Mouse (Mus musculus): ENCODE data around the gene Slc9a1. TPM values are rescaled to one million over a fixed set of nuclear protein-coding genes. Genes with fewer than 3 reads are reported as not detected.

The Slc9a1 gene
- polyA plus RNA-seq, 1 experiment from 2014 or later, result 5.7 TPM

DNA sequence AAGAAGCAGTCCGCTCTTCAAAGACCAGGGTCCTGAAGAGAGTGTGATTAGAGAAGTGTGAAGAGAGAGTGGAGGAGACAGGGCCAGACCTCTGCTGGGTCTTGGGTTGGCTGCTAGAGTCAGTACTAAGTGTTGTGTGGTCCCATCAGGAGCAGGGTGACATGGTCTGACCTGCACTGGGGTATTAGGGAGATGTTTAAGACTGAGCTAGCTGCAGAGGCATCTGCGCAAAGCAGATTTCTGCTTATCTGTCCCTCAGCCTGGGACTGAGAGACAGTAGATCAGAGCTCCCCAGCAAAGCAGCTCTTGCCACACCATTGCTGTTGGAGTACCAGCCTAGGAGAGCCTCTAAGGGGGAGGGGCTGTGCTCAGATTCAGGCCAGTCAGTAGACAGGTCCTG is 20.5 kb downstream of the Slc9a1 start:
- no peak for TF ChIP-seq CTCF (IDR thresholded peaks at IDR 0.05; ENCODE audit: low read depth)
- DNase-seq (ENCODE audit: low spot score) (no peak), ATAC-seq (replicated peaks; ENCODE audit: low FRiP score, low read depth) (no peak)
- no peaks in the 10 kb centered on the region for H3K36me3 ChIP-seq (ENCODE audit: insufficient read depth, low read length)
- no peak overlapping the region for H3K4me2 ChIP-seq (ENCODE audit: low read length)
- no peaks in the 10 kb centered on the region for H3K9me3 ChIP-seq (replicated peaks; ENCODE audit: low read length)
- H3K27me3 ChIP-seq (ENCODE audit: insufficient read depth, low read length), result no peaks in the 10 kb centered on the region
- H3K4me1 ChIP-seq (replicated peaks; ENCODE audit: insufficient read depth, low read length), result peaks cover 24% of the 10 kb centered on the region
- WGBS, result 82% methylated on average over 2 of the region's 2 CpGs
- no peak overlapping the region for H3K9ac ChIP-seq (ENCODE audit: low read depth, low read length)
- H3K27ac ChIP-seq, result 0 out of 2 replicates have a peak overlapping the region, but pooled peaks have one; percentile 15
- no peak overlapping the region for H3K4me3 ChIP-seq (replicated peaks; ENCODE audit: low read depth, low read length)

DNA sequence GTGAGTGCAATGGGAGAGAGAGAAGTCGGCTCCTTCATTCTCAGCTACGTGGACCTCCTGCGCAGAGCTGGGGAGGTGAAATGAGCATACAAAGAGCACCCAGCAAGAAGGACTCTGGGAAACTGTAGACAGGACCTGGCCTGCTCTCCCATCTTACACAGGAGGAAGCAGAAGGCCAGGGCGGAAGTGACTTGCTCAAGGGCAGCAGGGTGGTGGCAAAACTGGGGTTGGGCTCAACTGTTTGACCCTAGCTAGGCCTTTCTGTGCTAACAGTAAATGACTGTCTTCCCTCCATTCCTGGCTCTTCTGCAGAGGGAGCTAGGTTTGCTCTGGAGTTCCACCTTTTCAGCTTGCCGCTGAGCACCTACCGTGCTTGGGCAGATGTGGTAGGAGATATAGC is 21.1 kb downstream of the Slc9a1 start:
- DNase-seq (ENCODE audit: low spot score), result no peak
- Histone ChIP-seq H3K9me3 (replicated peaks; ENCODE audit: low read length) (no peaks in the 10 kb centered on the region), H3K27me3 (ENCODE audit: insufficient read depth, low read length) (no peaks in the 10 kb centered on the region), H3K36me3 (ENCODE audit: insufficient read depth, low read length) (no peaks in the 10 kb centered on the region), H3K4me1 (replicated peaks; ENCODE audit: insufficient read depth, low read length) (peaks cover 24% of the 10 kb centered on the region), H3K27ac (no peak overlapping the region; the same call in 1 of the 2 replicates), H3K4me3 (replicated peaks; ENCODE audit: low read depth, low read length) (no peak overlapping the region), H3K9ac (ENCODE audit: low read depth, low read length) (no peak overlapping the region), H3K4me2 (ENCODE audit: low read length) (no peak overlapping the region)
- TF ChIP-seq CTCF (IDR thresholded peaks at IDR 0.05; ENCODE audit: low read depth), result no peak
- WGBS, result 84% methylated on average over 6 of the region's 6 CpGs
- no peak for ATAC-seq (replicated peaks; ENCODE audit: low FRiP score, low read depth)

DNA sequence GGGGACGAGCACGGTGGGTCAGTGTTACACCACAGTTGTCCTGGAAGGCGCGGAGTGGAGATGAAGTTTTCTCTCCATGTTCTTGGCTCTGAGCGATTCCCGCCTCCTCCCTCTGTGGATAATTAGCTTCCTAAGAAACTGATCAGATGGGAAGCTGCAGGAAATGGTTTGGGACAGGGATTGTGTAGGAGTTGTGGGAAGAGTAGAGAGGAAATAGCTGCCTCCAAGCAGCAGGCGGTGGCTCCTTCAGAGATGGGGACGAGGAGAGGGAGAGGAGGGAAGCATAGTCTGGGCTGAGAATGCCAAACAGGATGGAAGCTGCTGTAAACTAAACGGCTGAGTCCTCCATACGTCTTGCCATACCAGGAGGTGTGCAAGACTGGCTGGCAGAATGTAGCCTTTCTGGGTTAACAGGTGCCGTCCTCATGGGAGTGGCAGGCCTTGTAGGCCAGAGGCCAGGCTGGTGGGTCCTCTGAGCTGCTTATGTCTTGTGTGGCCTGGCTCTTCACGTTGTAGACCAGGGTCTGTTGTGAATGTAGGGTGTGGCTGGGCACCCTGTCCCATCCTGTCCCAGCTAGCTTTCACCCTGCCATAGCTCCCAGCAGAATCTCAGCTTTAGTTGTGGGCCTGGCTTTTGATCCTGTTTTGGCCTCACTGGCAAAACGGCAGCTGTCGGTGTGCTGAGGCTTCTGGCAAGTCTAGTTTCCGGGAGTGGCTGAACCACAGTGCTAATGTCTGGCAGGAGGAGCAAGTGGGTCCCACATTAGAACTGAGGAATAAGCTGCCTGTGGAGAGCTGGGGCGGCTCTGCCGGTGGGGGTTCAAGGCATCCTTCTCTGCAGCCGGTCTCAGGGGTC is 21.9 kb downstream of the Slc9a1 start:
- 54% methylated on average over 18 of the region's 18 CpGs for WGBS
- DNase-seq (ENCODE audit: low spot score), result no peak
- ATAC-seq (replicated peaks; ENCODE audit: low FRiP score, low read depth), result no peak
- Histone ChIP-seq H3K27ac (no peak overlapping the region), H3K36me3 (ENCODE audit: insufficient read depth, low read length) (no peaks in the 10 kb centered on the region), H3K9me3 (replicated peaks; ENCODE audit: low read length) (no peaks in the 10 kb centered on the region), H3K4me3 (replicated peaks; ENCODE audit: low read depth, low read length) (no peak overlapping the region), H3K27me3 (ENCODE audit: insufficient read depth, low read length) (no peaks in the 10 kb centered on the region), H3K4me1 (replicated peaks; ENCODE audit: insufficient read depth, low read length) (peaks cover 24% of the 10 kb centered on the region), H3K4me2 (ENCODE audit: low read length) (no peak overlapping the region), H3K9ac (ENCODE audit: low read depth, low read length) (no peak overlapping the region)
- TF ChIP-seq CTCF (IDR thresholded peaks at IDR 0.05; ENCODE audit: low read depth), result no peak

DNA sequence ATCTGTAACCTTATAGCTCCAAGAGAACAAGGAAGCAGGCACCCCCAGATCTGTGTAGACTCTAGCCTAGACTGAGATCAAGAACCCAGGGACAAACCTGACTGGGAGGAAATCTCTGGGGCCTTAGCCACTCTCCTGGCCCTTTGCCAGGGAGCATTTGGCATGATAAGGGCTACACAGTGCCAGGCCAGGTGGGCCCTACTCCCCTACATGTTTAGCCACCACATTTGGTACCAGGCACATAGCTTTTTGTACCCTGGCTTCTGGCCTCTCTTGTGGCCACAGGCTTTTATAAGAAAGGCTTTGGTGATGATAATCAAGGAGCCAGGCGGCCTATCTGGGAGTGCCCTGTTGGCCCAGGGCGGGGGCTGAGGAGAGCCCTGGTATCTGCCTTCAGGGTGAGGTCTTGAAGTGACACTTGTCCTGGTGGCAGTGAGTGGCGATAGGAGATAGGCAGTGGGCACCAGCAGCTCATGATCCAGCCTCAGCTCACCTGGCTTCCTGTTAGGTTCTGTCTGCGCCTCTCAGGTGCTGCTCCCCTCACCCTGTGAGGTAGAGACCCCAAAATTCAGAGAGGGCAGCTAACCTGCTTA is 25.6 kb downstream of the Slc9a1 start:
- H3K9me3 ChIP-seq (replicated peaks; ENCODE audit: low read length), result no peaks in the 10 kb centered on the region
- H3K4me3 ChIP-seq (replicated peaks; ENCODE audit: low read depth, low read length), result no peak overlapping the region
- WGBS, result 90% methylated on average over 4 of the region's 4 CpGs
- TF ChIP-seq CTCF (IDR thresholded peaks at IDR 0.05; ENCODE audit: low read depth), result no peak
- H3K27ac ChIP-seq, result no peak overlapping the region
- H3K4me1 ChIP-seq (replicated peaks; ENCODE audit: insufficient read depth, low read length), result peaks cover 14% of the 10 kb centered on the region
- H3K4me2 ChIP-seq (ENCODE audit: low read length), result no peak overlapping the region
- no peak for DNase-seq (ENCODE audit: low spot score)
- no peaks in the 10 kb centered on the region for H3K27me3 ChIP-seq (ENCODE audit: insufficient read depth, low read length)
- ATAC-seq (replicated peaks; ENCODE audit: low FRiP score, low read depth), result no peak
- no peak overlapping the region for H3K9ac ChIP-seq (ENCODE audit: low read depth, low read length)
- no peaks in the 10 kb centered on the region for H3K36me3 ChIP-seq (ENCODE audit: insufficient read depth, low read length)

DNA sequence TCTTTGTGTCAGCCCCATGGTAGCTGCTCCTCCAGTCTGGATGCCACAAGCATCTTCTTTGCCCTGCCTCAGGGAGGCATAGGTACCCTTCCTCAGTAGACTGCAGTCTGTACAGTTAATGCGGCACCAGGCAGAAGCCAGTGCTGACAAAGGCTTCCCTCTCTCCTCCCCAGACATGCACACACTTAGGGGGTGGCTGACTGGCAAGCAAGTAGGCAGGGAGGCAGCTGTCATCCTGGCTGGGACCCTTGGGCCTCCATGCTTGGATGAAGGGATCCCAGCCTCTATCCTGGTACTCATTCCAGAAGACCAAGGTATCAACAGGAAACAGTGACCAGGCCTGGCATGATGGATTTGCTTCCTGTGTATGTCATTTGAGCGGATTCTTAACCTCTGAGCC is 26.6 kb downstream of the Slc9a1 start:
- H3K36me3 ChIP-seq (ENCODE audit: insufficient read depth, low read length), result no peaks in the 10 kb centered on the region
- H3K4me3 ChIP-seq (replicated peaks; ENCODE audit: low read depth, low read length), result no peak overlapping the region
- TF ChIP-seq CTCF (IDR thresholded peaks at IDR 0.05; ENCODE audit: low read depth), result no peak
- WGBS, result 80% methylated on average over 2 of the region's 2 CpGs
- no peak overlapping the region for H3K9ac ChIP-seq (ENCODE audit: low read depth, low read length)
- ATAC-seq (replicated peaks; ENCODE audit: low FRiP score, low read depth) (no peak), DNase-seq (ENCODE audit: low spot score) (no peak)
- no peaks in the 10 kb centered on the region for H3K9me3 ChIP-seq (replicated peaks; ENCODE audit: low read length)
- no peak overlapping the region for H3K4me2 ChIP-seq (ENCODE audit: low read length)
- H3K27me3 ChIP-seq (ENCODE audit: insufficient read depth, low read length), result no peaks in the 10 kb centered on the region
- H3K4me1 ChIP-seq (replicated peaks; ENCODE audit: insufficient read depth, low read length), result peaks cover 7% of the 10 kb centered on the region
- H3K27ac ChIP-seq, result no peak overlapping the region

DNA sequence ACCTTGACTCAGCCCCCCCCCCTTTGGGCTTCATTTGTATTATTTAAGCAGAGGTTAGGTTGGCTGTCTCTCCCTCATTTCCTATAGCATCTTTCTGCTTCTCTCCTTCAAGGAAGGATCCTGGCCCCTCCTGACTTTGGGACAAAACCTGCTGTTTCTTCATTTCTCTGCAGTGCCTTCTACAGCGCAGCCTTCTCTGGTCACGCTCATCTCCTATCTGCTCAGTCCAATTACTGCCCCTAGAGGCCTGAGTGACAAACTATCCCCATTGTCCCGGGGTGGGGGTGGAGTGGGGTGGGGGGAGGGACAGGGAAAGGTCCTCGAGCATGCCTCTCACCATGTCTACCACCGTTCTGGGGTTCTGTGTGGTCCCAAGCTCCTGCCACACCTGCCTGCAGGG is 27.8 kb downstream of the Slc9a1 start:
- 56% methylated on average over 5 of the region's 5 CpGs for WGBS
- no peak for TF ChIP-seq CTCF (IDR thresholded peaks at IDR 0.05; ENCODE audit: low read depth)
- ATAC-seq (replicated peaks; ENCODE audit: low FRiP score, low read depth), result 0 out of 2 replicates have a peak, but pooled peaks have one; percentile 9

More for the DNA sequence above, 27.8 kb downstream of the Slc9a1 start:
- Histone ChIP-seq H3K36me3 (ENCODE audit: insufficient read depth, low read length) (no peaks in the 10 kb centered on the region), H3K27me3 (ENCODE audit: insufficient read depth, low read length) (no peaks in the 10 kb centered on the region), H3K4me1 (replicated peaks; ENCODE audit: insufficient read depth, low read length) (peaks cover 3% of the 10 kb centered on the region; the same call in 1 of the 2 replicates), H3K27ac (no peak overlapping the region), H3K9ac (ENCODE audit: low read depth, low read length) (no peak overlapping the region), H3K4me3 (replicated peaks; ENCODE audit: low read depth, low read length) (no peak overlapping the region), H3K4me2 (ENCODE audit: low read length) (no peak overlapping the region), H3K9me3 (replicated peaks; ENCODE audit: low read length) (no peaks in the 10 kb centered on the region)
- no peak for DNase-seq (ENCODE audit: low spot score)

All from kidney, postnatal 0 days (tissue).